ENCODE assay signal across 11 mouse cellular contexts in genomic region chr3:52744334-52744733, GRCm38 (mm10).
A peak's percentile ranks its signal among the peaks of the same experiment; 100 is the strongest.
DNase-seq lines count a peak whose midpoint lies in the region; ATAC-seq lines count a peak whose summit lies in the region.
"Had no signal": no experiment of that assay in that cellular context is flagged by ENCODE, and none has a peak within 500 bp of the region (broad histone marks: within the 10 kb centered on the region; RNA-seq: fewer than 3 reads in every experiment).

No protein-coding gene starts in this region.

- no peak overlapping the region for H3K9ac ChIP-seq in midbrain, embryonic 11.5 days (ENCODE audit: low read length)
- H3K9ac ChIP-seq in midbrain, embryonic 13.5 days (replicated peaks) = no peak overlapping the region
- H3K9ac ChIP-seq in intestine, embryonic 16.5 days (ENCODE audit: low read depth, low read length) = no peak overlapping the region

- DNase-seq in cerebellum, postnatal 14 days = peak; percentile 40 to 42
- DNase-seq in cerebellum, adult 11 months = no peak
- DNase-seq in midbrain, embryonic 11.5 days (ENCODE audit: low spot score, missing footprints) = peak; percentile 23
- peak; percentile 66 for DNase-seq in kidney, adult 9 months
- DNase-seq in lung, postnatal 4 days = peak; percentile 50 to 53
- no peak for DNase-seq in layer of hippocampus, postnatal 14 days (ENCODE audit: low spot score in 2 of 2)
- DNase-seq: embryo, embryonic 11 days had no signal

- H3K4me2 ChIP-seq in midbrain, embryonic 11.5 days = no peak overlapping the region
- H3K4me2 ChIP-seq in midbrain, embryonic 13.5 days (replicated peaks) = no peak overlapping the region
- H3K4me2 ChIP-seq in intestine, embryonic 16.5 days (ENCODE audit: low read depth, low read length) = no peak overlapping the region

- H3K36me3 ChIP-seq in midbrain, embryonic 11.5 days (ENCODE audit: control insufficient read depth, insufficient read depth, low read length) = no peaks in the 10 kb centered on the region
- H3K36me3 ChIP-seq in midbrain, embryonic 13.5 days = no peaks in the 10 kb centered on the region
- no peaks in the 10 kb centered on the region for H3K36me3 ChIP-seq in intestine, embryonic 16.5 days (ENCODE audit: control insufficient read depth, insufficient read depth, low read length)

- no peak overlapping the region for H3K4me3 ChIP-seq in midbrain, embryonic 11.5 days (ENCODE audit: low read depth, low read length)
- no peak overlapping the region for H3K4me3 ChIP-seq in midbrain, embryonic 13.5 days (replicated peaks)
- H3K4me3 ChIP-seq in intestine, embryonic 16.5 days (ENCODE audit: low read length) = no peak overlapping the region
- H3K4me3 ChIP-seq: megakaryocyte, embryonic 14.5 days had no signal

- no peaks in the 10 kb centered on the region for H3K9me3 ChIP-seq in midbrain, embryonic 11.5 days (ENCODE audit: control insufficient read depth, low read length)
- H3K9me3 ChIP-seq in midbrain, embryonic 13.5 days = no peaks in the 10 kb centered on the region
- no peaks in the 10 kb centered on the region for H3K9me3 ChIP-seq in intestine, embryonic 16.5 days (ENCODE audit: control insufficient read depth, low read length)
- H3K9me3 ChIP-seq: megakaryocyte, embryonic 14.5 days had no signal

- 88% methylated on average over 8 of the region's 8 CpGs for WGBS in midbrain, embryonic 11.5 days
- 89% methylated on average over 8 of the region's 8 CpGs for WGBS in midbrain, embryonic 13.5 days
- 66% methylated on average over 8 of the region's 8 CpGs for WGBS in intestine, embryonic 16.5 days

- no peak overlapping the region for H3K27ac ChIP-seq in midbrain, embryonic 11.5 days (ENCODE audit: low read depth, low read length)
- no peak overlapping the region for H3K27ac ChIP-seq in midbrain, embryonic 13.5 days
- H3K27ac ChIP-seq in intestine, embryonic 16.5 days (ENCODE audit: low read length) = no peak overlapping the region

- no peaks in the 10 kb centered on the region for H3K4me1 ChIP-seq in midbrain, embryonic 11.5 days (ENCODE audit: control insufficient read depth, insufficient read depth, low read length)
- H3K4me1 ChIP-seq in midbrain, embryonic 13.5 days (replicated peaks) = 0 out of 2 replicates have a peak, but pooled peaks cover 7% of the 10 kb centered on the region
- H3K4me1 ChIP-seq in intestine, embryonic 16.5 days (ENCODE audit: control insufficient read depth, insufficient read depth, low read length) = no peaks in the 10 kb centered on the region
- H3K4me1 ChIP-seq: megakaryocyte, embryonic 14.5 days had no signal

- H3K27me3 ChIP-seq in midbrain, embryonic 11.5 days (ENCODE audit: control insufficient read depth, insufficient read depth, low read length) = no peaks in the 10 kb centered on the region
- H3K27me3 ChIP-seq in midbrain, embryonic 13.5 days = no peaks in the 10 kb centered on the region
- no peaks in the 10 kb centered on the region for H3K27me3 ChIP-seq in intestine, embryonic 16.5 days (replicated peaks; ENCODE audit: control insufficient read depth, insufficient read depth, low read length)

- no peak for ATAC-seq in midbrain, embryonic 11.5 days (ENCODE audit: low FRiP score)
- no peak for ATAC-seq in midbrain, embryonic 13.5 days
- ATAC-seq in intestine, embryonic 16.5 days = no peak
- ATAC-seq: inflammation-experienced regulatory T-cells, adult 6 months had no signal

Comparison
In these comparisons a context has a peak if more than half of its experiments do, and no peak if none do; other contexts are left out.
1. DNase-seq: peak in cerebellum, postnatal 14 days (2 of 2), midbrain, embryonic 11.5 days (single experiment), kidney, adult 9 months (single experiment) and lung, postnatal 4 days (2 of 2); none in cerebellum, adult 11 months (single experiment) and layer of hippocampus, postnatal 14 days (0 of 2).